Mouse (Mus musculus): Measurements from ENCODE around the gene Aldh3b2.

DNA sequence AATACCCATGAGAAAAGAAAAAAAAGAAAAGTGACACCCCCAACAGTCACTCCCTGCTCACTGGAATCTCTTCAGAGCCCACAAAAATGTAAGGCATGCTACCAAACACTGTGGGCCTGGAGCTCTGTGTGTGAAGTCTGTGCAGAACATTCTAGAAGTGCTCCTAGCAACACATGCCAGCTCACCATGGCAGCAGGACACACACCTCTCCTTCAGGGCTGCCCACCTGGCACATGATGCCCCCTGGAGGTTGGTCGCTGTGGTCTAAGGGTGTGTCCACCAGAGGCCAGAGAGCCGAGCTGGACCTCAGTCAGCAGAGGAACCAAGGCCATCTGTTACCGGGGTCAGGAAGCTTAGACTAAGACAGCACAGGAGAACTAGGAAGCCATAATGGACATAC is 45.8 kb upstream of the Aldh3b2 start:
- TF ChIP-seq CTCF (conservative IDR thresholded peaks at IDR 0.05; ENCODE audit: low read length) (no peak), POU5F1 (IDR thresholded peaks at IDR 0.05; ENCODE audit: borderline replicate concordance, low read length) (no peak), NANOG (IDR thresholded peaks at IDR 0.05; ENCODE audit: borderline replicate concordance, low read length) (no peak)

All from E14TG2a.4 (cell line).